ENCODE assay signal across 15 mouse cellular contexts in the genomic region with DNA sequence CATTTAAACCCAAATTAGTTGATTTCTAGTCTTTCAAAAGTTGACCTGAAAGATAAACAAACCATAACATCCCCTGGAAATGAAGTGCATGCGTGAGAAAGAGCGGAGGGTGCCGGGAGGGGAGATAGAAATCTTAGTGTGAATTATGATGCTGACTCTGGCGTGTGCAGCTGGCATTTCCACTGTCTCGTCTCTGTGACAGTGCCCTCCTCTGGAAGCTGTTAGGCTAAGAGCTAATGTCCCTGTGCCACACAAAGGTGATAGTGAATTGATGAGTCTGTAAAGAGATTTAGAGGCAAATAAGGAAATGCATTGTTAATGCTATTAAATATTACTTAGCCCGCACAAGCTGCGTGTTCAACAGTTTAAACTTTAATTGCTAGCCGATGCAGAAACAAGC.
A peak's percentile ranks its signal among the peaks of the same experiment; 100 is the strongest.
DNase-seq lines count a peak whose midpoint lies in the region; ATAC-seq and TF ChIP-seq lines count a peak whose summit lies in the region.
"Had no signal": no experiment of that assay in that cellular context is flagged by ENCODE, and none has a peak within 500 bp of the region (broad histone marks: within the 10 kb centered on the region; RNA-seq: fewer than 3 reads in every experiment).

No protein-coding gene starts in this region.

- no peak overlapping the region for H3K9ac ChIP-seq in forebrain, postnatal 0 days
- H3K9ac ChIP-seq in forebrain, embryonic 13.5 days, result no peak overlapping the region
- H3K9ac ChIP-seq in intestine, postnatal 0 days (ENCODE audit: low read depth, low read length), result no peak overlapping the region
- no peak overlapping the region for H3K9ac ChIP-seq in intestine, embryonic 16.5 days (ENCODE audit: low read depth, low read length)
- H3K9ac ChIP-seq in midbrain, embryonic 14.5 days (replicated peaks; ENCODE audit: low read length), result no peak overlapping the region
- no peak overlapping the region for H3K9ac ChIP-seq in midbrain, embryonic 16.5 days (ENCODE audit: low read depth, low read length)
- H3K9ac ChIP-seq: embryonic facial prominence, embryonic 12.5 days; heart, embryonic 15.5 days had no signal

- H3K27me3 ChIP-seq in forebrain, postnatal 0 days (ENCODE audit: insufficient read depth, low read length), result no peaks in the 10 kb centered on the region; the same call in 1 of the 2 replicates
- H3K27me3 ChIP-seq in forebrain, embryonic 13.5 days, result peaks cover 16% of the 10 kb centered on the region
- no peaks in the 10 kb centered on the region for H3K27me3 ChIP-seq in intestine, postnatal 0 days (replicated peaks; ENCODE audit: control insufficient read depth, insufficient read depth, low read length)
- no peaks in the 10 kb centered on the region for H3K27me3 ChIP-seq in intestine, embryonic 16.5 days (replicated peaks; ENCODE audit: control insufficient read depth, insufficient read depth, low read length)
- peaks cover 11% of the 10 kb centered on the region for H3K27me3 ChIP-seq in midbrain, embryonic 14.5 days (ENCODE audit: control insufficient read depth, insufficient read depth, low read length)
- H3K27me3 ChIP-seq in midbrain, embryonic 16.5 days (ENCODE audit: control insufficient read depth, insufficient read depth, low read depth, low read length), result peaks cover 13% of the 10 kb centered on the region
- H3K27me3 ChIP-seq: embryonic facial prominence, embryonic 12.5 days had no signal

- 59% methylated on average over 8 of the region's 8 CpGs for WGBS in forebrain, postnatal 0 days
- 70% methylated on average over 8 of the region's 8 CpGs for WGBS in forebrain, embryonic 13.5 days
- WGBS in intestine, postnatal 0 days, result 32% methylated on average over 8 of the region's 8 CpGs
- 48% methylated on average over 8 of the region's 8 CpGs for WGBS in intestine, embryonic 16.5 days
- WGBS in midbrain, embryonic 14.5 days, result 65% methylated on average over 8 of the region's 8 CpGs
- 54% methylated on average over 8 of the region's 8 CpGs for WGBS in midbrain, embryonic 16.5 days

- no peaks in the 10 kb centered on the region for H3K4me1 ChIP-seq in forebrain, postnatal 0 days (ENCODE audit: insufficient read depth)
- H3K4me1 ChIP-seq in forebrain, embryonic 13.5 days, result no peaks in the 10 kb centered on the region
- peaks cover 5% of the 10 kb centered on the region; the same call in 1 of the 2 replicates for H3K4me1 ChIP-seq in intestine, postnatal 0 days (replicated peaks; ENCODE audit: control insufficient read depth, insufficient read depth, low read length)
- peaks cover 3% of the 10 kb centered on the region; the same call in 1 of the 2 replicates for H3K4me1 ChIP-seq in intestine, embryonic 16.5 days (ENCODE audit: control insufficient read depth, insufficient read depth, low read length)
- no peaks in the 10 kb centered on the region; the same call in 1 of the 2 replicates for H3K4me1 ChIP-seq in midbrain, embryonic 14.5 days (ENCODE audit: control insufficient read depth, insufficient read depth, low read length)
- no peaks in the 10 kb centered on the region for H3K4me1 ChIP-seq in midbrain, embryonic 16.5 days (ENCODE audit: control insufficient read depth, insufficient read depth, low read length)
- H3K4me1 ChIP-seq: embryonic facial prominence, embryonic 12.5 days; heart, embryonic 15.5 days had no signal

- no peak overlapping the region for H3K27ac ChIP-seq in forebrain, postnatal 0 days (ENCODE audit: low read depth, low read length)
- no peak overlapping the region for H3K27ac ChIP-seq in forebrain, embryonic 13.5 days
- peak overlapping the region; percentile 62; the same call in 1 of the 2 replicates for H3K27ac ChIP-seq in intestine, postnatal 0 days (ENCODE audit: low read depth, low read length)
- no peak overlapping the region for H3K27ac ChIP-seq in intestine, embryonic 16.5 days (ENCODE audit: low read length)
- H3K27ac ChIP-seq in midbrain, embryonic 14.5 days (replicated peaks; ENCODE audit: low read depth, low read length), result no peak overlapping the region
- no peak overlapping the region for H3K27ac ChIP-seq in midbrain, embryonic 16.5 days (ENCODE audit: low read length)
- H3K27ac ChIP-seq: embryonic facial prominence, embryonic 12.5 days; heart, adult 2 months; heart, embryonic 15.5 days had no signal

- H3K4me3 ChIP-seq in forebrain, postnatal 0 days (ENCODE audit: low read depth, low read length), result no peak overlapping the region
- H3K4me3 ChIP-seq in forebrain, embryonic 13.5 days, result no peak overlapping the region
- H3K4me3 ChIP-seq in intestine, postnatal 0 days (ENCODE audit: low read depth, low read length), result no peak overlapping the region
- H3K4me3 ChIP-seq in intestine, embryonic 16.5 days (ENCODE audit: low read length), result no peak overlapping the region
- H3K4me3 ChIP-seq in midbrain, embryonic 14.5 days (replicated peaks; ENCODE audit: low read depth, low read length), result no peak overlapping the region
- no peak overlapping the region for H3K4me3 ChIP-seq in midbrain, embryonic 16.5 days (ENCODE audit: low read depth, low read length)
- H3K4me3 ChIP-seq: embryonic facial prominence, embryonic 12.5 days; heart, adult 2 months; heart, embryonic 15.5 days had no signal

- H3K9me3 ChIP-seq in forebrain, postnatal 0 days (ENCODE audit: low read length), result no peaks in the 10 kb centered on the region
- no peaks in the 10 kb centered on the region for H3K9me3 ChIP-seq in forebrain, embryonic 13.5 days (replicated peaks)
- no peaks in the 10 kb centered on the region for H3K9me3 ChIP-seq in intestine, postnatal 0 days (ENCODE audit: control insufficient read depth)
- H3K9me3 ChIP-seq in intestine, embryonic 16.5 days (ENCODE audit: control insufficient read depth, low read length), result no peaks in the 10 kb centered on the region
- no peaks in the 10 kb centered on the region for H3K9me3 ChIP-seq in midbrain, embryonic 14.5 days (ENCODE audit: control insufficient read depth, low read length)
- H3K9me3 ChIP-seq in midbrain, embryonic 16.5 days (replicated peaks; ENCODE audit: control insufficient read depth, low read length, poor library complexity, severe bottlenecking), result no peaks in the 10 kb centered on the region
- H3K9me3 ChIP-seq: embryonic facial prominence, embryonic 12.5 days; heart, embryonic 15.5 days had no signal

- no peaks in the 10 kb centered on the region for H3K36me3 ChIP-seq in forebrain, postnatal 0 days (ENCODE audit: insufficient read depth)
- H3K36me3 ChIP-seq in forebrain, embryonic 13.5 days (ENCODE audit: poor library complexity, severe bottlenecking), result no peaks in the 10 kb centered on the region
- no peaks in the 10 kb centered on the region for H3K36me3 ChIP-seq in intestine, postnatal 0 days (ENCODE audit: control insufficient read depth, insufficient read depth)
- no peaks in the 10 kb centered on the region for H3K36me3 ChIP-seq in intestine, embryonic 16.5 days (ENCODE audit: control insufficient read depth, insufficient read depth, low read length)
- H3K36me3 ChIP-seq in midbrain, embryonic 14.5 days (ENCODE audit: control insufficient read depth, insufficient read depth, low read length), result no peaks in the 10 kb centered on the region
- H3K36me3 ChIP-seq in midbrain, embryonic 16.5 days (ENCODE audit: control insufficient read depth, insufficient read depth, low read length), result no peaks in the 10 kb centered on the region
- H3K36me3 ChIP-seq: embryonic facial prominence, embryonic 12.5 days; heart, embryonic 15.5 days had no signal

- H3K4me2 ChIP-seq in forebrain, postnatal 0 days (ENCODE audit: low read depth), result no peak overlapping the region
- no peak overlapping the region for H3K4me2 ChIP-seq in forebrain, embryonic 13.5 days
- no peak overlapping the region for H3K4me2 ChIP-seq in intestine, postnatal 0 days (replicated peaks; ENCODE audit: low read depth)
- no peak overlapping the region for H3K4me2 ChIP-seq in intestine, embryonic 16.5 days (ENCODE audit: low read depth, low read length)
- H3K4me2 ChIP-seq in midbrain, embryonic 14.5 days (ENCODE audit: low read length), result no peak overlapping the region
- no peak overlapping the region for H3K4me2 ChIP-seq in midbrain, embryonic 16.5 days (ENCODE audit: low read length)
- H3K4me2 ChIP-seq: embryonic facial prominence, embryonic 12.5 days; heart, embryonic 11.5 days; heart, embryonic 15.5 days had no signal

- ATAC-seq in forebrain, postnatal 0 days, result no peak
- no peak for ATAC-seq in forebrain, embryonic 13.5 days
- ATAC-seq in intestine, postnatal 0 days, result no peak
- ATAC-seq in intestine, embryonic 16.5 days, result no peak
- no peak for ATAC-seq in midbrain, embryonic 14.5 days (ENCODE audit: low FRiP score, low TSS enrichment)
- no peak for ATAC-seq in midbrain, embryonic 16.5 days

- no peak for DNase-seq in forebrain, postnatal 0 days
- DNase-seq in midbrain, embryonic 14.5 days, result peak; percentile 55
- DNase-seq in gastrocnemius, postnatal 25 days, result no peak
- DNase-seq: adrenal gland, postnatal 10 days; cerebellum, adult 11-12 months; cerebellum, adult 9-10 months; cerebellum, postnatal 25 days; heart, adult 2 months had no signal

- peak; percentile 40 for TF ChIP-seq CTCF in forebrain, postnatal 0 days (IDR thresholded peaks at IDR 0.05; ENCODE audit: low read depth)
- peak; percentile 50 for TF ChIP-seq CTCF in intestine, postnatal 0 days (IDR thresholded peaks at IDR 0.05; ENCODE audit: low read depth)
